Mouse (Mus musculus): ENCODE measurements around the gene Tfip11. TPM values are rescaled to one million over a fixed set of nuclear protein-coding genes. Genes with fewer than 3 reads are reported as not detected.

Tfip11 gene
- polyA plus RNA-seq, 2 experiments from 2014 or later = 17.0 to 37.0 TPM

DNA sequence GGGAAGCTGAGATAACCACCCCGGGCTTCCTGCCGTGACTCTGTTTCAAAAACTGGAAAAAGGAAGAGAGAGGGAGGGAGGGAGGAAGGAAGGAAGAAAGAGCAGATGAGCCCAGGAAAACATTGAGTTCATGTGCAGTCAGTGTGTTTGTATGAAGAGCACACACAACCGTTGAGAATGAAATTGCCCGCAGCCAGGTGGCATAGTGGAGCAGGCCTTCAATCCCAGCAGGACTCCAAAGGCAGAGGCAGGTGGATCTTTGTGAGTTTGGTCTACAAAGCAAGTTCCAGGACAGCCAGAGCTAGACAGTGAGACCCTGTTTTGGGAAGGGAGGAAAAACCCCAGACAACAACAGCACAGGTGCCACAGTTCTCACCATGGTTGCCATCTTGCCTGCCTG lies 41.2 kb downstream of the Tfip11 start:
- no peak for ATAC-seq

DNA sequence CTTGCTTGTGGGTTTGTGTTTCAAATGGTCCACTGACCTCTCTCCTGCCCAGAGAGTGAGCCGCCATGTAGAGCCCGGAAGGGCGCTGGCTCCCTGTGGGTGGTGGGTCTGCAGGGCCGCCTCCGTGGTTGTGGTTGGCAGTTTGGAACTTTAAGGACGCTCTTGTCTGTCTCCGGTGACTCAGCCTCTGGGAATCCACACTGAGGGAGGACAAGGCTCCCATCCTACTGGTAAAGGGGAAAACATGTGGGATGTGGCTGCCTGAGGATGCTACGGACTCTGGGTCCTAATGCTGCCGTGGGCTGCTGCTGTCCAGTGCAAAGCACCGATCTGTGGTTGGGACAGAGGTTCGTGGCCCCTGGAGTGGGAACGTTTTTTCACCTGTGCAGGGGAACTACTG lies 41.8 kb downstream of the Tfip11 start:
- ATAC-seq = no peak

DNA sequence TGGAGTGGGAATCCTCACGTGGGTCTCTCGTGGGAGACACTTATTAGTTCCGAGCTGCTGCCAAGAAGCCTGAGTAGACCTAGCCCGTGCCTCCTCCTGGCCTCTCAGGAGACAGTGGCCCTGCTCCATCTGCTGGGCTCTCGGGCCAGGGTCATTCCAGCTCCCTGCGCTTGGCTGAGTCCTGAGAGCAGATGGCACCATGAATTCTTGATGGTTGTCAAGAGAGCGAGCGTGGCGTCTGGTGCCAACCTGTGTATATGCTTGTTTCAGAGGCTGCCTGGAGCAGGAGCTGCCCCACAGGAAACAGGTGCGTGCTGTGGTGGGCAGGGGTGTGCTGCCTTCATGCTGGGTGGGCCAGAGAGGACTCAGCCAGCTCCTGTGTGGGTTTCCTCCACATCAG lies 42.5 kb downstream of the Tfip11 start:
- ATAC-seq = no peak

DNA sequence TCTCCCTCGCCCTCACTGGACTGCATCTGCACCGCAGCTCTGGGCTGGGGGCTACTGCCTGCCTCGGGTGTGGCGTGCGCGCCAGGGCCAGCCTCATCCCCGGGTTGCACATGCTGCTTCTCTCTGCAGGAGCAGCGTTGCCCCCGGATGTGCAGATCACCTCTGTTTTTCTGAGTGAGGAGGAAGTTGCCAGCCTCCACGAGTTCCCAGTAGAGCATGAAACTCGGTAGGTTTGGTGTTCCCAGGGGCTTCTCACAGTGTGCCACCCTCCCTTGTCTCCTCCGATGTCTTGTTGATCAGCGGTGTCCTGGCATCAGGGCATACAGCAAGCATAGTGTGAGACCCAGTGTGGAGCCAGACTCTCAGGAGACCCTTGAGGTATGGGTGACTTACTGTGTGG lies 43.2 kb downstream of the Tfip11 start:
- ATAC-seq = no peak

DNA sequence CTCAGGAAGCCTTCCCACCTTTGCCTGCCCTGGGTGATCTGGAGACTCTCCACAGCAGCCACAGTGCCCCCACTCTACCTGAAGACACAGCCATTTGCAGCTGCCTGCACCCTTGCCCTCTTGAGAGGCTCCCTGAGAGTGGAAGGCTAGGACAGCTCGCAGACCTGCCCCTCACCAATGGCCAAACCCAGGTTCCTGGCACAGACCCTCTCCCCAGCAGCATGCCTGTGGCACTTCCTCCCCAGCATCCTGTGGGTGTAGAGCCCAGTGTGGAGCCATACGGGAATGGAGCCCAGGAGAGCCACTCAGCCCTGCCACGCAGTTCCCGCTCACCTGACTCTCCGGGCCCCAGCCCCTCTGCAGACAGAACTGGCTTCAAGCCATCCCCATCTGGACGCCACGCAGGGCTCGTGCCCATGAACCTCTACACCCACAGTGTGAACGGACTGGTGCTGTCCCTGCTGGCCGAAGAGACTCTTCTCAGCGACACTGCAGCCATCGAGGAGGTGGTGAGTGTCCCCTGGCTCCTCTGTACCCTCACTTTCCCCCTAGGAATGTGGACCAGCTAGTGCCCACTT lies 44.2 kb downstream of the Tfip11 start:
- ATAC-seq = no peak

DNA sequence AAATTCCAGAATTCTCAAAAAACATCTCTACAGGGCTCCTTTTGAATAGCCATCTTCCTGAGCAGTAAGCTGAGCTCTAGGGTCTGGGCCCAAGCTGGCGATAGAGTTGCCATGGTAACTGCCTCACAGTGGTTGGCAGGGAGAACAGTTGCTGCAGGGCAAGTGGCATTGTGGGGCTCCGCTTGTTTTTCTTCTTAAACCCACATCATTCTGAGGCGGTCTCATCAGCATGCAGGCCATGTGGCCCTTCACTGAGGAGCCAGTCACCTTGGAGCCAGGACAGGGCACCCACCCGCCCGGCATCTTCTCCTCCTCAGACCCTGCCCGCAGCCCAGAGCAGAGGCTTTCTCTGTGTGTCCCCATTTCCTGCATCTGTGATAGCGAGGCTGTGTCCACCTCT lies 45.8 kb downstream of the Tfip11 start:
- ATAC-seq = no peak

DNA sequence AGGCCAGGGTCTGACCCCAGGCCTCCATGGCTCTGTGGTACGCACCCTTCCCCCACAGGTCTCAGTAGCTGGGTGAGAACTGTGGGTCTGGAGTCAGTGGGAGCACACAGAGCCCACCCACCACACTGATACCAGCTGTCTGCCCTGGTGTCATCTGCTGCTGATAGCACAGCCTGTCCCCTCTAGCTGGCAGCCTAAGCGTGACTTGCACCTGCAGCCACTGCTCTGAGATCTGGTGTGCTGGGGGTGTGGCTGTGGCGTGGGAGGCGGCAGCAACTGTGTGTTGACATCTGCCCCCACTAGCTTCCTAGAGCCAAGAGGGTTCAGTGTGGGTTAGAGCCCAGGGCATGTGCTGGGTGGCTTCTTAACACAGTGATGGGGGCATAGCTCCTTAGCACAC lies 50.0 kb downstream of the Tfip11 start:
- ATAC-seq = no peak

DNA sequence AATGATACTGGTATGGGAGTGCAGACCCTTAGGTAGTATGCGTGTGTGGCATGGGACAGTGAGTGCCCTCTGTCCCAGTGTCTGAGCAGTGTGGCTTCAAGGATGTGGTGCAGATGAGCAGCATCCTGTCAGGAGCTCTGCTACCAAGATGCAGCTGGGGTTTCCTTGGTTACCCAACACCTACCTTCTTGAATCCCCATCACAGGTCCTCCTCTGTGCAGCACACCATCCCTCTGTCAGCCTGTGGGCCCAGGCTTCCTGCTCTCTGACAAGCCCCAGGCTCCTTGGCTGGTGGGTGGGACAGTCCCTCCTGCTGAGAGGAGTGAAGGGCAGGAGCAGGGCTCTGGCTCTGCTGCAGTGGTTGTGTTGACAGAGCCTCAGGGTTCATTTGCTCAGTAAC lies 51.2 kb downstream of the Tfip11 start:
- no peak for ATAC-seq

DNA sequence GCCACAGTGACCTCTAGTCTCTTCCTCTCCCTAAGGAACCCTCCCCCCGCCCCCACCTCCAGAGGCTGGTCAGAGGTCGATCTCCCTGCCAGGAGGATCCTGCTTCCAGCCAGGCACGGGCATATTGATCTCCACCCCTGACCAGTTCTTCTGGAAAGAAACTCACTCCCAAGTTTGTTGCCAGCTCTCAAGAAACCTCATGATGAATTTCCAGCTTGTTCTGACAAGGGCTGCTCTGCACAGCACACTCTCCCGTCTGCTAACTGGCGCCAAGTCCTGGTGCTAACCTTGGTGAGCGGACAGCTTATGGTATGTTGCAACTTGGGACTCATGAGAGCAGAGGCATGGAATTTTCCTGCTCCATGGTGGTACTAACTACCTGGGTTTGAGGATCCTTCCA lies 52.6 kb downstream of the Tfip11 start:
- ATAC-seq = no peak

DNA sequence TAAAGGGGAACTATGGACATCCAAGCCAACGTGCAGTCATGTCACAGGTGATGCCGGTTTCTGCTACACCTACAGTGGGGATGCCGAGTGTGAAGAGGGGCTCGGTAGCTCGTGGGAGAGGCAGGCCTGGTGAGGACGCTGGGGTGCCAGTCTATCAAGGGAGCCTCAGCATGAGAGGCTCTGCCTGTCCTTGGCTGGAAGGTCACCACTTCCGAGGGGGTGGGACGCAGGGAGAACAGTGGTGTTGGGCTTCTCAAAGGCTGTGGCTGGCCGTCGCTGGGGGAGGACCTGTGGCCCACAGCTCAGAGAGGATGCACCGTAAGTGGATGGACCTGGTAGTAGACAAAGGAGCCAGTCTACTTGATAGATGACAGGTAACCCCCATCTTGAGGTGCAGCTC lies 55.0 kb downstream of the Tfip11 start:
- ATAC-seq = no peak

DNA sequence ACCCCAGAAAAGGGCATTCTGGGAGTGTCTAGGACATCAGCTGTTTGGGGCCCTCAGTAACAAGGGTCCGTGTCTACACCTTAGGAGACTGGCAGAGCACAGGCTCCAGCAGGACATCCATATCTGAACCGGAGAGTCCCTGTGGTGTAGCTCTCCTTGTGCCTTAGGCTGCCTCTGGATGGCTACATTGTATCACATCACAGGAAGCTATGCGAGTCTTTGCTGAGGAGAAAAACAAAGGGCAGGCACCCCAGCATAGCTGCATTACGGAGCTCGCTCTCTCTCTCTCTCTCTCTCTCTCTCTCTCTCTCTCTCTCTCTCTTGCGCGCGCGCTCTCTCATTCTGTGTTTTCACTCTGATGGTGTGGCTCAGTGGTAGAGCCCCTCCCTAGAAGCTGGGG lies 55.9 kb downstream of the Tfip11 start:
- no peak for ATAC-seq

DNA sequence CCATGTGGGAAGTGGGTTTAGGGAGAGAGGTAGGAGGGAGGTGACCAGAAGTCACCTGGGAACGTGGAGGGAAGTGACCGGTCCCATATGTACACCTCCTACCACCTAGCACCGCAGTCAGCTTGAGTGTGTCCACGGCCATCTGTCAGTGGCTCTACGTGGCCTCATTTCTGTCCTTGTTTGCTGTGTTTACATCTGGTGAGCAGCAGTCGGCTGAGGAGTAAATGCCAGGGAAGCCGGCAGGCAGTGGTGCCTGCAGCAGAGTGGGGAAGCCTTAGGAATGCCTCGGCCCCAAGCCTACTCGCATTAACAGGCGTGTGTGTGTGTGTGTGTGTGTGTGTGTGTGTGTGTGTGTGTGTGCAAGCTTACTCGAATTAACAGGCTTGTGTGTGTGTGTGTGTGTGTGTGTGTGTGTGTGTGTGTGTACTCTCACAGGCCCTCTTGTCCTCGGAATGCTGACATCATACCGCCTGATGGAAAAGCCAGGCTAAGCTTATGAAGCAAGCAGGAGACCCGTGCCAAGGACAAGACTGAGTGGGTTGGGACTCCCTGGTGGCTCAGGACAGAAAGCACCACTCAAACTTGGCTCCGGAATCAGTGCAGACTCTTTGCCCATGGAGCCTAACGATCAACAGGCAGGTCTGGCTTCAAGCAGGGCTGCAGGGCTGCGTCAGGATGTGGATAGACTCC lies 56.6 kb downstream of the Tfip11 start:
- no peak for ATAC-seq

DNA sequence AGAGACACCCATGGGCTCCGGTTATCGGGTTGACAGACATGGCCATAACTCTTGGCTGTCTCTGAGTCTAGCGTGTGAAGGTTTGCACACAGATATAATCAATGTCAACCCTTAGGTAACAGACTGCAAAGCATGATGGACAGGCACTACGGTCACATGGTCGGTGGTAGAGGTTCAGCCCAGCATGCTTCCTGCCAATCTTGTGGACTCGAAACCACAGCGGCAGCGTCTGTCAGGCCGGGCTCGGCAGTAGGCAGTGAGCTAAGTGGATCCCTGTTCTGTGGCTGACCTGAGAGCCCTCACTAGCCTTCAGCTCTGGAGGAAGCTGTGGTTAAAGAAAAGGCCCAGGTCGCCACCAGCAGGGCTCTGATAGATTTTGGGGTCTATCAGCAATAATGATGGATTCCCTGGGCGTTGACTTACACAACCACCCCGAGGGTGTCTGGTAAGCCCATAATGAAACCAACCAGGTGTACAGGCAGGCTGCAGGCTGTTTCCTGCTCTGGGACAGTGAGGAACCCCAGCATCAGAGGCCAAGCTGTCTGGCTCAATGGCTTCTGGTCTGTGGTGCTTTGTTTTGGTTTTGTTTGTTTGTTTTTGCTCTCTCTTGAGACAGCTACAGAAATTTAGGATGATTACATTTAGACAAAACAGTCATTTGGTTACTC lies 58.8 kb downstream of the Tfip11 start:
- ATAC-seq = peak; percentile 79

DNA sequence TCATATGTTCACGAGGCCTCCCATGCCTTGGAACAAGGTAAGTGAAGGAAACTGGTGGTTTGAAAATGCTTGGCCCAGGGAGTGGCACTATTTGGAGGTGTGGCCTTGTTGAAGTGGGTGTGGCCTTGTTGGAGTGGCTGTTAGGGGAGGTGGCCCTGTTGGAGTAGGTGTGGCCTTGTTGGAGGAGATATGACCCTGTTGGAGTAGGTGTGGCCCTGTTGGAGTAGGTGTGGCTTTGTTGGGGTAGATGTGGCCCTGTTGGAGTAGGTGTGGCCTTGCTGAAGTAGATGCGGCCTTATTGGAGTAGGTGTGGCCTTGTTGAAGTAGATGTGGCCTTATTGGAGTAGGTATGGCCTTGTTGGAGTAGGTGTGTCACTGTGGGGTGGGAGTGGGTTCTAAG lies 59.8 kb downstream of the Tfip11 start:
- ATAC-seq = no peak

Other genes with a start within 250 kb of the Tfip11 start
- 1 to 10 TPM in 1 of 2 experiments, not detected in 1; 1.3 TPM for gene Cryba4, start 73.8 kb upstream of the Tfip11 start, polyA plus RNA-seq (2017; shearing (Covaris generic))
- gene Crybb1, start 70.5 kb upstream of the Tfip11 start, polyA plus RNA-seq (2017; shearing (Covaris generic)) = not detected
- gene Tpst2, start 49.7 kb upstream of the Tfip11 start, polyA plus RNA-seq (2017; shearing (Covaris generic)) = 10 to 100 TPM; 58.0 to 61.9 TPM
- gene Srrd, start 16.7 kb downstream of the Tfip11 start, polyA plus RNA-seq (2017; shearing (Covaris generic)) = 1 to 10 TPM; 1.2 to 4.6 TPM
- 10 to 100 TPM; 14.5 to 16.7 TPM for gene Hps4, start 16.7 kb downstream of the Tfip11 start, polyA plus RNA-seq (2017; shearing (Covaris generic))
- gene Gm6583, start 29.7 kb downstream of the Tfip11 start, polyA plus RNA-seq (2017; shearing (Covaris generic)) = under 1 TPM in 1 of 2 experiments, not detected in 1; 0.28 TPM
- gene Asphd2, start 68.5 kb downstream of the Tfip11 start, polyA plus RNA-seq (2017; shearing (Covaris generic)) = not detected
- not detected for gene Gm6588, start 123.1 kb downstream of the Tfip11 start, polyA plus RNA-seq (2017; shearing (Covaris generic))